Mouse (Mus musculus) heart, adult 11 months (tissue): ENCODE results near the gene Gm15262.
A peak's percentile ranks its signal among the peaks of the same experiment; 100 is the strongest.
"Not testable (repeated sequence)": the region's sequence is repeated elsewhere in the genome, so short reads cannot be mapped to it uniquely, and the experiment has no call there.

Experiments
- DNase-seq: peaks from one replicate; pipeline ENCODE4 v3.0.0; 2022

Gene Gm15262

GRCm38 (mm10) chrX:161287156-161287555 lies at the start of gene Gm15262:
Gene Gm15262 (plus strand): TSS chrX:161287456.
- DNase-seq = not testable (repeated sequence)

- DNase-seq = no peak
These were observed 20.9 kb downstream of the Gm15262 start for GRCm38 (mm10) chrX:161308131-161308530.

GRCm38 (mm10) chrX:161316443-161316842 lies 29.2 kb downstream of the Gm15262 start:
- DNase-seq = no peak

- no peak for DNase-seq
These were observed 83.7 kb downstream of the Gm15262 start for GRCm38 (mm10) chrX:161370927-161371326.

GRCm38 (mm10) chrX:161371461-161371860 lies 84.2 kb downstream of the Gm15262 start:
- no peak for DNase-seq

GRCm38 (mm10) chrX:161375568-161375967 lies 88.3 kb downstream of the Gm15262 start:
- no peak for DNase-seq

- DNase-seq = no peak
These were observed 98.5 kb downstream of the Gm15262 start for GRCm38 (mm10) chrX:161385791-161386190.

GRCm38 (mm10) chrX:161387942-161388341 lies 100.7 kb downstream of the Gm15262 start:
- no peak for DNase-seq

- DNase-seq = peak; percentile 82
These were observed 111.9 kb downstream of the Gm15262 start for GRCm38 (mm10) chrX:161399110-161399509.

- no peak for DNase-seq
These were observed 123.9 kb downstream of the Gm15262 start for GRCm38 (mm10) chrX:161411151-161411550.
